Mouse (Mus musculus): ENCODE measurements around the gene P2rx1. TPM values are rescaled to one million over a fixed set of nuclear protein-coding genes. Genes with fewer than 3 reads are reported as not detected.

P2rx1 gene
- polyA plus RNA-seq, 1 experiment from 2014 or later = 0.53 TPM

- no peak overlapping the region for H3K4me2 ChIP-seq (ENCODE audit: low read length)
- H3K27ac ChIP-seq (ENCODE audit: low read depth, low read length) = no peak overlapping the region
- no peaks in the 10 kb centered on the region for H3K9me3 ChIP-seq (replicated peaks; ENCODE audit: control insufficient read depth, low read length)
- H3K4me3 ChIP-seq (ENCODE audit: low read depth, low read length) = no peak overlapping the region
- 89% methylated on average over 9 of the region's 9 CpGs for WGBS
- H3K4me1 ChIP-seq (ENCODE audit: control insufficient read depth, insufficient read depth, low read length) = no peaks in the 10 kb centered on the region
- H3K9ac ChIP-seq (ENCODE audit: low read length) = no peak overlapping the region
- DNase-seq (ENCODE audit: low spot score) = no peak
- ATAC-seq = no peak
- H3K36me3 ChIP-seq (ENCODE audit: control insufficient read depth, insufficient read depth, low read length) = no peaks in the 10 kb centered on the region
- no peaks in the 10 kb centered on the region for H3K27me3 ChIP-seq (replicated peaks; ENCODE audit: control insufficient read depth, insufficient read depth, low read length)
Measured at GRCm38 (mm10) chr11:72982516-72982915, 16.4 kb upstream of the P2rx1 start.

DNA sequence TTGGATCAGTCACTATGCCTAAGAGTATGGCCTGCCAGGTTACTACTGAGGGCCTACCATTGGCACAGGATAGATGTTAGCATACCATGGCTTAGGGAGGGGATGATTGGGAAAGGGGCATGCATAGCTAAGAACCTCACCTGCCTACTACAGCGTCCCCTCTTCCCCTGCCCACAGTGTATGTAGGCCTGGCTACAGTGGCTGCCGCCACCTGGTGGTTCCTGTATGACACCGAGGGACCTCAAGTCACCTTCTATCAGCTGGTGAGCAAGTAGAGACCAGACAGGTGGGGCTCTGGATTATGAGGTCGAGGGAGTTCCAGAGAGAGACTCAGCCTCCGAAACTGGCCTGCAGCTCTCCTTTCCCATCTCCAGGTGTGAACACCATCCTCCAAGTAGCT, 15.6 kb upstream of the P2rx1 start:
- Histone ChIP-seq H3K4me1 (ENCODE audit: control insufficient read depth, insufficient read depth, low read length) (no peaks in the 10 kb centered on the region), H3K27ac (ENCODE audit: low read depth, low read length) (no peak overlapping the region), H3K4me3 (ENCODE audit: low read depth, low read length) (no peak overlapping the region), H3K9me3 (replicated peaks; ENCODE audit: control insufficient read depth, low read length) (no peaks in the 10 kb centered on the region), H3K9ac (ENCODE audit: low read length) (no peak overlapping the region), H3K4me2 (ENCODE audit: low read length) (no peak overlapping the region), H3K27me3 (replicated peaks; ENCODE audit: control insufficient read depth, insufficient read depth, low read length) (no peaks in the 10 kb centered on the region), H3K36me3 (ENCODE audit: control insufficient read depth, insufficient read depth, low read length) (no peaks in the 10 kb centered on the region)
- DNase-seq (ENCODE audit: low spot score) (no peak), ATAC-seq (no peak)
- WGBS = 52% methylated on average over 5 of the region's 5 CpGs

DNA sequence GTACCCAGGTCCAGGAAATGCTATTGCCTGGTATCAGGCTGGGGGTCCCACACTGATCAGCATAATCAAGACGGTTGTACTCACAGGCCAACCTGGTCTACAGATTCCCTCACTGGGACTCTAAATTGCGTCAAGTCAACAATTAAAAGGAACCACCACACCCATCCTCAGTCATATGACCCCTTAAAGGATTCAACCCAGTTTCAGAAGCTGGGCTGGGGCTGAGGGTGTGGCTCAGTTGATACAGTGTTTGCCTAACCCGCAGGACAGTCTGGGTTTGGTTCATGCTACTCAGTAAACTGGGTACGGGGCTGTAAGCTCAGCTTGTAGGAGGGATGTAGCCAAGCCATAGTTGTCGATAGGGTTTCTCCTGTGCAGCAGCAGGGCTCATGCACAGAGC, 12.2 kb upstream of the P2rx1 start:
- Histone ChIP-seq H3K4me1 (ENCODE audit: control insufficient read depth, insufficient read depth, low read length) (no peaks in the 10 kb centered on the region), H3K27me3 (replicated peaks; ENCODE audit: control insufficient read depth, insufficient read depth, low read length) (no peaks in the 10 kb centered on the region), H3K4me3 (ENCODE audit: low read depth, low read length) (no peak overlapping the region), H3K4me2 (ENCODE audit: low read length) (no peak overlapping the region), H3K36me3 (ENCODE audit: control insufficient read depth, insufficient read depth, low read length) (no peaks in the 10 kb centered on the region), H3K9me3 (replicated peaks; ENCODE audit: control insufficient read depth, low read length) (no peaks in the 10 kb centered on the region), H3K27ac (ENCODE audit: low read depth, low read length) (no peak overlapping the region), H3K9ac (ENCODE audit: low read length) (no peak overlapping the region)
- ATAC-seq = no peak
- no peak for DNase-seq (ENCODE audit: low spot score)
- WGBS = 84% methylated on average over 5 of the region's 5 CpGs

GRCm38 (mm10) chr11:72987234-72987633, 11.7 kb upstream of the P2rx1 start:
- H3K36me3 ChIP-seq (ENCODE audit: control insufficient read depth, insufficient read depth, low read length) = no peaks in the 10 kb centered on the region
- no peak overlapping the region for H3K4me2 ChIP-seq (ENCODE audit: low read length)
- H3K27ac ChIP-seq (ENCODE audit: low read depth, low read length) = no peak overlapping the region
- H3K27me3 ChIP-seq (replicated peaks; ENCODE audit: control insufficient read depth, insufficient read depth, low read length) = no peaks in the 10 kb centered on the region
- no peaks in the 10 kb centered on the region for H3K4me1 ChIP-seq (ENCODE audit: control insufficient read depth, insufficient read depth, low read length)
- WGBS = 73% methylated on average over 5 of the region's 5 CpGs
- H3K9me3 ChIP-seq (replicated peaks; ENCODE audit: control insufficient read depth, low read length) = no peaks in the 10 kb centered on the region
- no peak for ATAC-seq
- no peak overlapping the region for H3K4me3 ChIP-seq (ENCODE audit: low read depth, low read length)
- DNase-seq (ENCODE audit: low spot score) = no peak
- no peak overlapping the region for H3K9ac ChIP-seq (ENCODE audit: low read length)

DNA sequence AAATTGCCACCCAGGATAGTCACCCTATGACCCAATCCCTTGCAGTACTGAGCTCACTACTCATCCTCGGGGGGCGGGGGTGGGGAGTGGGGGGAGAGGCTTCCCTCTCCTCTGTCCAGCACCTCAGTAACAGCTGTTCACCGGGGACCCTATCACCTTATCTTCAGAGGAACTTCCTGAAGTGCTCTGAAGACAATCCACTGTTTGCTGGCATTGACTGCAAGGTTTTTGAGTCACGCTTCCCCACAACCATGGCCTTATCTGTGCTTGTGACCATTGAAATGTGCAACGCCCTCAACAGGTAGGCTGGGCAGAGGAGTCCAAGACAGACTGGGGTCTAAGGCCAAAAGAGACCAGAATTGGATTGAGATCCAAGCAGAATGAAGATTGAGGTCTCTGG, 11.1 kb upstream of the P2rx1 start:
- WGBS = 90% methylated on average over 5 of the region's 5 CpGs
- no peaks in the 10 kb centered on the region for H3K27me3 ChIP-seq (replicated peaks; ENCODE audit: control insufficient read depth, insufficient read depth, low read length)
- no peaks in the 10 kb centered on the region for H3K9me3 ChIP-seq (replicated peaks; ENCODE audit: control insufficient read depth, low read length)
- no peaks in the 10 kb centered on the region for H3K36me3 ChIP-seq (ENCODE audit: control insufficient read depth, insufficient read depth, low read length)
- no peak overlapping the region for H3K9ac ChIP-seq (ENCODE audit: low read length)
- H3K4me2 ChIP-seq (ENCODE audit: low read length) = no peak overlapping the region
- H3K4me1 ChIP-seq (ENCODE audit: control insufficient read depth, insufficient read depth, low read length) = no peaks in the 10 kb centered on the region
- H3K27ac ChIP-seq (ENCODE audit: low read depth, low read length) = no peak overlapping the region
- no peak overlapping the region for H3K4me3 ChIP-seq (ENCODE audit: low read depth, low read length)
- no peak for DNase-seq (ENCODE audit: low spot score)
- ATAC-seq = no peak

- H3K4me1 ChIP-seq (ENCODE audit: control insufficient read depth, insufficient read depth, low read length) = no peaks in the 10 kb centered on the region
- 88% methylated on average over 6 of the region's 6 CpGs for WGBS
- H3K9ac ChIP-seq (ENCODE audit: low read length) = no peak overlapping the region
- H3K36me3 ChIP-seq (ENCODE audit: control insufficient read depth, insufficient read depth, low read length) = no peaks in the 10 kb centered on the region
- no peak overlapping the region for H3K4me3 ChIP-seq (ENCODE audit: low read depth, low read length)
- DNase-seq (ENCODE audit: low spot score) = no peak
- no peak for ATAC-seq
- no peaks in the 10 kb centered on the region for H3K27me3 ChIP-seq (replicated peaks; ENCODE audit: control insufficient read depth, insufficient read depth, low read length)
- H3K27ac ChIP-seq (ENCODE audit: low read depth, low read length) = no peak overlapping the region
- H3K9me3 ChIP-seq (replicated peaks; ENCODE audit: control insufficient read depth, low read length) = no peaks in the 10 kb centered on the region
- H3K4me2 ChIP-seq (ENCODE audit: low read length) = no peak overlapping the region
Measured at GRCm38 (mm10) chr11:72989044-72989443, 9.9 kb upstream of the P2rx1 start.

DNA sequence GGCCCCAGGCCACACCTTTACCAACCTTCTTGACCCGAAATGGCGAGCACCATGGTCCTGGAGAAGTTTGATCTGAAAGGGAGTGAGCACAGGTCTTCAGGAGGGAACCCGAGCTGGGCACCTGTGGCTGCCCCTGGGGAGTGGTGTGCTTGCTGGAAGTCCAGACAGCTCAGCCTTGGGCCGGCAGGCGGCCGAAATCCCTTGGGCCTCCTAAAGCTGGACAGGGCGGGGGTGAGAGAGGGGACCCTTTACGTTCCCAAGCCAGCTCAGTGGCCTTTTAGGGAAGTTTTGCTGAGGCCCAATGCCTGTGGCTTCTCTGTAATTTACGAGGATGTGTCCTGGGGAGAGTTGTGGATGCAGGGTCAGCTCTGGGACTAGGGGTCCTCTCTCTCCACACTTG, 8.2 kb upstream of the P2rx1 start:
- Histone ChIP-seq H3K27ac (ENCODE audit: low read depth, low read length) (no peak overlapping the region), H3K9me3 (replicated peaks; ENCODE audit: control insufficient read depth, low read length) (no peaks in the 10 kb centered on the region), H3K27me3 (replicated peaks; ENCODE audit: control insufficient read depth, insufficient read depth, low read length) (no peaks in the 10 kb centered on the region), H3K4me2 (ENCODE audit: low read length) (no peak overlapping the region), H3K4me1 (ENCODE audit: control insufficient read depth, insufficient read depth, low read length) (no peaks in the 10 kb centered on the region), H3K36me3 (ENCODE audit: control insufficient read depth, insufficient read depth, low read length) (no peaks in the 10 kb centered on the region), H3K9ac (ENCODE audit: low read length) (no peak overlapping the region), H3K4me3 (ENCODE audit: low read depth, low read length) (no peak overlapping the region)
- WGBS = 80% methylated on average over 9 of the region's 9 CpGs
- ATAC-seq (no peak), DNase-seq (ENCODE audit: low spot score) (no peak)

GRCm38 (mm10) chr11:72991961-72992360, 6.9 kb upstream of the P2rx1 start:
- no peak overlapping the region for H3K9ac ChIP-seq (ENCODE audit: low read length)
- no peaks in the 10 kb centered on the region for H3K9me3 ChIP-seq (replicated peaks; ENCODE audit: control insufficient read depth, low read length)
- ATAC-seq = no peak
- no peaks in the 10 kb centered on the region for H3K36me3 ChIP-seq (ENCODE audit: control insufficient read depth, insufficient read depth, low read length)
- no peak for DNase-seq (ENCODE audit: low spot score)
- no peaks in the 10 kb centered on the region for H3K27me3 ChIP-seq (replicated peaks; ENCODE audit: control insufficient read depth, insufficient read depth, low read length)
- WGBS = 71% methylated on average over 9 of the region's 9 CpGs
- no peak overlapping the region for H3K4me2 ChIP-seq (ENCODE audit: low read length)
- no peaks in the 10 kb centered on the region for H3K4me1 ChIP-seq (ENCODE audit: control insufficient read depth, insufficient read depth, low read length)
- H3K4me3 ChIP-seq (ENCODE audit: low read depth, low read length) = no peak overlapping the region
- H3K27ac ChIP-seq (ENCODE audit: low read depth, low read length) = no peak overlapping the region

- H3K9ac ChIP-seq (ENCODE audit: low read length) = no peak overlapping the region
- no peak overlapping the region for H3K27ac ChIP-seq (ENCODE audit: low read depth, low read length)
- no peaks in the 10 kb centered on the region for H3K27me3 ChIP-seq (replicated peaks; ENCODE audit: control insufficient read depth, insufficient read depth, low read length)
- H3K4me3 ChIP-seq (ENCODE audit: low read depth, low read length) = no peak overlapping the region
- H3K4me2 ChIP-seq (ENCODE audit: low read length) = no peak overlapping the region
- 92% methylated on average over 6 of the region's 6 CpGs for WGBS
- ATAC-seq = no peak
- H3K4me1 ChIP-seq (ENCODE audit: control insufficient read depth, insufficient read depth, low read length) = no peaks in the 10 kb centered on the region
- H3K36me3 ChIP-seq (ENCODE audit: control insufficient read depth, insufficient read depth, low read length) = no peaks in the 10 kb centered on the region
- DNase-seq (ENCODE audit: low spot score) = no peak
- H3K9me3 ChIP-seq (replicated peaks; ENCODE audit: control insufficient read depth, low read length) = no peaks in the 10 kb centered on the region
Measured at GRCm38 (mm10) chr11:72996346-72996745, 2.6 kb upstream of the P2rx1 start.

- no peak for ATAC-seq
- WGBS = 86% methylated on average over 2 of the region's 2 CpGs
- no peaks in the 10 kb centered on the region for H3K9me3 ChIP-seq (replicated peaks; ENCODE audit: control insufficient read depth, low read length)
Measured at GRCm38 (mm10) chr11:72996781-72997180, 2.1 kb upstream of the P2rx1 start.

More at GRCm38 (mm10) chr11:72996781-72997180, 2.1 kb upstream of the P2rx1 start:
- no peaks in the 10 kb centered on the region for H3K36me3 ChIP-seq (ENCODE audit: control insufficient read depth, insufficient read depth, low read length)
- DNase-seq (ENCODE audit: low spot score) = no peak
- no peaks in the 10 kb centered on the region for H3K4me1 ChIP-seq (ENCODE audit: control insufficient read depth, insufficient read depth, low read length)
- H3K27me3 ChIP-seq (replicated peaks; ENCODE audit: control insufficient read depth, insufficient read depth, low read length) = no peaks in the 10 kb centered on the region
- no peak overlapping the region for H3K4me2 ChIP-seq (ENCODE audit: low read length)
- H3K27ac ChIP-seq (ENCODE audit: low read depth, low read length) = no peak overlapping the region
- H3K4me3 ChIP-seq (ENCODE audit: low read depth, low read length) = no peak overlapping the region
- no peak overlapping the region for H3K9ac ChIP-seq (ENCODE audit: low read length)

Data from forebrain, embryonic 14.5 days (tissue).